Mouse (Mus musculus) erythroblast, embryonic 14.5 days (primary cell): ENCODE data around the gene Zfp827. TPM values are rescaled to one million over a fixed set of nuclear protein-coding genes. Genes with fewer than 3 reads are reported as not detected.

ENCODE experiments used
- H3K27me3 ChIP-seq: 2 replicates; pipeline ENCODE4 v1.6.1; 2012; ENCODE audit warnings: inconsistent platforms; ENCODE audit not compliant: control insufficient read depth
- H3K36me3 ChIP-seq: 2 replicates; pipeline ENCODE4 v1.6.1; 2012; ENCODE audit warnings: mild to moderate bottlenecking, inconsistent platforms; ENCODE audit not compliant: control insufficient read depth
- H3K4me1 ChIP-seq: 2 replicates; pipeline ENCODE4 v1.6.1; 2012; ENCODE audit warnings: inconsistent platforms; ENCODE audit not compliant: control insufficient read depth
- H3K4me3 ChIP-seq: replicated peaks from 2 replicates; pipeline ENCODE3; 2012; ENCODE audit warnings: moderate library complexity, mild to moderate bottlenecking, inconsistent platforms
- H3K9me3 ChIP-seq: 2 replicates; pipeline ENCODE4 v1.6.1; 2012; ENCODE audit warnings: low read length, inconsistent platforms, mixed read lengths; ENCODE audit not compliant: control insufficient read depth
- GATA1 ChIP-seq: IDR thresholded peaks from 2 replicates; pipeline ENCODE4 v1.6.1; 2012; ENCODE audit warnings: low read length, inconsistent platforms, mixed read lengths
- TAL1 ChIP-seq: IDR thresholded peaks from 3 replicates; pipeline ENCODE4 v1.6.1; 2012; ENCODE audit warnings: low read length, inconsistent platforms, mixed read lengths
- polyA plus RNA-seq: library from polyadenylated mRNA; stranded (reverse); fragments of >175 nt; gene quantifications from 2 replicates; pipeline ENCODE4 v1.2.3, GENCODE M21; 2012

The Zfp827 gene
- polyA plus RNA-seq, 1 experiment, result 0.03 TPM

- no peaks in the 10 kb centered on the region for H3K36me3 ChIP-seq
- no peaks in the 10 kb centered on the region; the same call in 1 of the 2 replicates for H3K4me1 ChIP-seq
- TF ChIP-seq GATA1, result no peak
- no peak for TF ChIP-seq TAL1
- peaks cover 69% of the 10 kb centered on the region for H3K27me3 ChIP-seq
- H3K4me3 ChIP-seq, result peak overlapping the region; percentile 63
- H3K9me3 ChIP-seq, result no peaks in the 10 kb centered on the region
Measured at GRCm38 (mm10) chr8:79029396-79030325, 1.4 kb downstream of the Zfp827 start.

GRCm38 (mm10) chr8:79030326-79031265, 2.4 kb downstream of the Zfp827 start:
- Histone ChIP-seq H3K9me3 (no peaks in the 10 kb centered on the region), H3K36me3 (no peaks in the 10 kb centered on the region), H3K4me1 (no peaks in the 10 kb centered on the region; the same call in 1 of the 2 replicates), H3K27me3 (peaks cover 69% of the 10 kb centered on the region), H3K4me3 (peak overlapping the region; percentile 63)
- no peak for TF ChIP-seq TAL1
- no peak for TF ChIP-seq GATA1

- H3K9me3 ChIP-seq, result no peaks in the 10 kb centered on the region
- no peaks in the 10 kb centered on the region; the same call in 1 of the 2 replicates for H3K36me3 ChIP-seq
- no peak overlapping the region for H3K4me3 ChIP-seq
- no peaks in the 10 kb centered on the region for H3K4me1 ChIP-seq
- TF ChIP-seq TAL1, result no peak
- TF ChIP-seq GATA1, result no peak
- H3K27me3 ChIP-seq, result peaks cover 3% of the 10 kb centered on the region
Measured at GRCm38 (mm10) chr8:79037532-79037931, 9.3 kb downstream of the Zfp827 start.

GRCm38 (mm10) chr8:79037991-79038390, 9.8 kb downstream of the Zfp827 start:
- Histone ChIP-seq H3K9me3 (no peaks in the 10 kb centered on the region), H3K36me3 (no peaks in the 10 kb centered on the region; the same call in 1 of the 2 replicates), H3K27me3 (peaks cover under 1% of the 10 kb centered on the region; the same call in 1 of the 2 replicates), H3K4me3 (no peak overlapping the region), H3K4me1 (no peaks in the 10 kb centered on the region)
- TF ChIP-seq GATA1, result no peak
- no peak for TF ChIP-seq TAL1

- no peaks in the 10 kb centered on the region; the same call in 1 of the 2 replicates for H3K36me3 ChIP-seq
- H3K27me3 ChIP-seq, result no peaks in the 10 kb centered on the region
- no peaks in the 10 kb centered on the region for H3K9me3 ChIP-seq
- no peak overlapping the region for H3K4me3 ChIP-seq
- no peaks in the 10 kb centered on the region for H3K4me1 ChIP-seq
- no peak for TF ChIP-seq TAL1
- no peak for TF ChIP-seq GATA1
Measured at GRCm38 (mm10) chr8:79041429-79041828, 13.2 kb downstream of the Zfp827 start.

- H3K4me3 ChIP-seq, result no peak overlapping the region
Measured at GRCm38 (mm10) chr8:79042252-79042651, 14.0 kb downstream of the Zfp827 start.

GRCm38 (mm10) chr8:79044673-79045072, 16.4 kb downstream of the Zfp827 start:
- Histone ChIP-seq H3K36me3 (no peaks in the 10 kb centered on the region), H3K27me3 (no peaks in the 10 kb centered on the region), H3K9me3 (no peaks in the 10 kb centered on the region), H3K4me3 (no peak overlapping the region), H3K4me1 (no peaks in the 10 kb centered on the region)
- TF ChIP-seq GATA1, result no peak

More at GRCm38 (mm10) chr8:79042252-79042651, 14.0 kb downstream of the Zfp827 start:
- no peaks in the 10 kb centered on the region for H3K9me3 ChIP-seq
- TF ChIP-seq TAL1, result no peak
- no peak for TF ChIP-seq GATA1
- H3K4me1 ChIP-seq, result no peaks in the 10 kb centered on the region
- no peaks in the 10 kb centered on the region for H3K27me3 ChIP-seq
- no peaks in the 10 kb centered on the region; the same call in 1 of the 2 replicates for H3K36me3 ChIP-seq

- Histone ChIP-seq H3K4me3 (no peak overlapping the region), H3K27me3 (no peaks in the 10 kb centered on the region), H3K9me3 (no peaks in the 10 kb centered on the region), H3K36me3 (no peaks in the 10 kb centered on the region), H3K4me1 (no peaks in the 10 kb centered on the region)
- TF ChIP-seq GATA1, result no peak
Measured at GRCm38 (mm10) chr8:79046659-79047058, 18.4 kb downstream of the Zfp827 start.
